22 mouse cellular contexts compared by ENCODE assay signal in genomic region chr17:71944020-71944419, GRCm38 (mm10).
DNase-seq lines count a peak whose midpoint lies in the region; ATAC-seq and TF ChIP-seq lines count a peak whose summit lies in the region.
"Had no signal": no experiment of that assay in that cellular context is flagged by ENCODE, and none has a peak within 500 bp of the region (broad histone marks: within the 10 kb centered on the region; RNA-seq: fewer than 3 reads in every experiment).

No protein-coding gene starts in this region.

- H3K4me3 ChIP-seq in heart, adult 2 months, result no peak overlapping the region
- no peak overlapping the region for H3K4me3 ChIP-seq in hindbrain, embryonic 12.5 days

- DNase-seq in heart, adult 11 months, result peak; percentile 58
- no peak for DNase-seq in heart, adult 2 months
- DNase-seq in Muller cell, postnatal 12 days (ENCODE audit: inconsistent ontology term), result peak; percentile 92
- DNase-seq in Patski (ENCODE audit: low read depth, low spot score), result peak; percentile 75
- no peak for DNase-seq in right cerebral cortex, postnatal 4 days
- DNase-seq: adrenal gland, adult 2 months; adrenal gland, adult 8-10 months; adrenal gland, postnatal 10 days; adrenal gland, postnatal 14 days; adrenal gland, postnatal 25 days; adrenal gland, postnatal 36 days; B cell, adult 2 months; cerebellum, adult 11 months; cerebellum, adult 11-12 months; cerebellum, adult 18-20 months; cerebellum, adult 2 months; cerebellum, adult 8-10 months had no signal

- H3K9ac ChIP-seq in heart, adult 2 months (ENCODE audit: low read depth, low read length), result no peak overlapping the region
- no peak overlapping the region for H3K9ac ChIP-seq in hindbrain, embryonic 12.5 days

- WGBS in heart, adult 2 months, result 79% methylated on average over 5 of the region's 5 CpGs
- WGBS in hindbrain, embryonic 12.5 days, result 78% methylated on average over 5 of the region's 5 CpGs

- TF ChIP-seq POLR2A in heart, adult 2 months (IDR thresholded peaks at IDR 0.05; ENCODE audit: insufficient read depth, low read depth, low read length), result no peak

- CTCF ChIA-PET in Patski (lab: Charles Lee), result interaction anchor here (1.0 to 1.1 kb wide), 3 partner anchors 22 to 45 kb away, joined by 3 to 4 read pairs (median 3); no protein-coding TSS in a partner anchor

- peak; percentile 76 for ATAC-seq in Patski
- no peak for ATAC-seq in hindbrain, embryonic 12.5 days (ENCODE audit: low FRiP score)
- ATAC-seq: activated CD4-positive, CD25-positive, alpha-beta regulatory T cell, adult 4 months; CD4-positive, CD25-positive, alpha-beta regulatory T cell, adult 4 months had no signal

- peaks cover 2% of the 10 kb centered on the region; the same call in 1 of the 2 replicates for H3K27me3 ChIP-seq in heart, adult 2 months (ENCODE audit: control insufficient read depth, insufficient read depth, low read length)
- H3K27me3 ChIP-seq in Patski, result no peaks in the 10 kb centered on the region
- H3K27me3 ChIP-seq in hindbrain, embryonic 12.5 days, result 0 out of 2 replicates have a peak, but pooled peaks cover 1% of the 10 kb centered on the region
- H3K27me3 ChIP-seq: CH12.LX had no signal

- no peaks in the 10 kb centered on the region for H3K36me3 ChIP-seq in heart, adult 2 months (ENCODE audit: control insufficient read depth, insufficient read depth, low read length)
- H3K36me3 ChIP-seq in hindbrain, embryonic 12.5 days, result no peaks in the 10 kb centered on the region
- H3K36me3 ChIP-seq: G1E had no signal

- no peak overlapping the region for H3K27ac ChIP-seq in heart, adult 2 months
- no peak overlapping the region for H3K27ac ChIP-seq in hindbrain, embryonic 12.5 days

- POLR2A ChIA-PET in Patski (lab: Charles Lee), result interaction anchor here (0.7 kb wide), 1 partner anchor 45 kb away, joined by 3 read pairs; no protein-coding TSS in a partner anchor

- no peaks in the 10 kb centered on the region for H3K4me1 ChIP-seq in heart, adult 2 months (ENCODE audit: control insufficient read depth, insufficient read depth, low read length)
- peaks cover 10% of the 10 kb centered on the region for H3K4me1 ChIP-seq in hindbrain, embryonic 12.5 days

- H3K9me3 ChIP-seq in hindbrain, embryonic 12.5 days (replicated peaks), result no peaks in the 10 kb centered on the region

- no peak for TF ChIP-seq EP300 in heart, adult 2 months (IDR thresholded peaks at IDR 0.05; ENCODE audit: insufficient read depth, low read depth, low read length)

- no peaks in the 10 kb centered on the region for H3K79me2 ChIP-seq in heart, adult 2 months (replicated peaks; ENCODE audit: control insufficient read depth, insufficient read depth, low read length)

- no peak overlapping the region for H3K4me2 ChIP-seq in hindbrain, embryonic 12.5 days (replicated peaks)

- TF ChIP-seq CTCF in heart, adult 2 months (IDR thresholded peaks at IDR 0.05), result no peak
- TF ChIP-seq CTCF in Patski (IDR thresholded peaks at IDR 0.05), result no peak

- in situ Hi-C loops in Patski (cut with MboI; ENCODE audit: low pct_unique_long_range_greater_than_20kb), result no loop called here

- intact Hi-C loops in heart, adult 2 months (cut with DNase I), result no loop called here

Comparison
In these comparisons a context has a peak if more than half of its experiments do, and no peak if none do; other contexts are left out.
1. DNase-seq: peak in heart, adult 11 months (single experiment), Muller cell, postnatal 12 days (single experiment) and Patski (single experiment); none in heart, adult 2 months (0 of 2) and right cerebral cortex, postnatal 4 days (single experiment).